Mouse (Mus musculus) forebrain, embryonic 13.5 days (tissue): ENCODE results near the gene Chrne. TPM values are rescaled to one million over a fixed set of nuclear protein-coding genes. Genes with fewer than 3 reads are reported as not detected.
"Not testable (repeated sequence)": the region's sequence is repeated elsewhere in the genome, so short reads cannot be mapped to it uniquely, and the experiment has no call there.

Experiments used
- ATAC-seq: fragments of 200-750 bp; cut with Nextera tagmentation; 2 replicates; pipeline ENCODE4 v1.8.0; 2017
- H3K27ac ChIP-seq: fragments of 300-500 bp; sonication (generic); 2 replicates; pipeline ENCODE4 v1.5.1; 2015; ENCODE audit warnings: inconsistent platforms, mild to moderate bottlenecking, moderate library complexity
- H3K27me3 ChIP-seq: fragments of 300-500 bp; sonication (generic); 2 replicates; pipeline ENCODE4 v1.6.1; 2015; ENCODE audit warnings: mild to moderate bottlenecking, inconsistent platforms
- H3K36me3 ChIP-seq: fragments of 300-500 bp; sonication (generic); 2 replicates; pipeline ENCODE4 v1.6.1; 2015; ENCODE audit warnings: mild to moderate bottlenecking, inconsistent platforms; ENCODE audit not compliant: poor library complexity, severe bottlenecking
- H3K4me1 ChIP-seq: fragments of 300-500 bp; sonication (generic); 2 replicates; pipeline ENCODE4 v1.6.1; 2015; ENCODE audit warnings: inconsistent platforms
- H3K4me2 ChIP-seq: fragments of 300-500 bp; sonication (generic); 2 replicates; pipeline ENCODE4 v1.6.1; 2015; ENCODE audit warnings: inconsistent platforms, mild to moderate bottlenecking, moderate library complexity
- H3K4me3 ChIP-seq: fragments of 300-500 bp; sonication (generic); 2 replicates; pipeline ENCODE4 v1.5.1; 2015; ENCODE audit warnings: mild to moderate bottlenecking, inconsistent platforms
- H3K9ac ChIP-seq: fragments of 300-500 bp; sonication (generic); 2 replicates; pipeline ENCODE4 v1.6.1; 2015; ENCODE audit warnings: mild to moderate bottlenecking, inconsistent platforms
- H3K9me3 ChIP-seq: fragments of 300-500 bp; sonication (generic); replicated peaks from 2 replicates; pipeline ENCODE4 v1.6.1; 2016; ENCODE audit warnings: inconsistent platforms
- WGBS: fragments of 180-500 bp; shearing (Covaris S2); methylation state at CpG from one replicate; pipeline ENCODE4 v1.1.7; 2015; 5-methylcytosine and 5-hydroxymethylcytosine counted together
- polyA plus RNA-seq: library from polyadenylated mRNA; unstranded; fragments of >200 nt; fragmentation: Nextera tagmentation; extraction: Ambion mirVana; gene quantifications from 2 replicates; pipeline ENCODE4 v1.2.1, GENCODE M21; 2015

Gene Chrne
- polyA plus RNA-seq, 1 experiment from 2014 or later = not detected

GRCm38 (mm10) chr11:70577201-70577600 is 41.8 kb downstream of the Chrne start:
- no peaks in the 10 kb centered on the region for H3K36me3 ChIP-seq
- no peaks in the 10 kb centered on the region for H3K27me3 ChIP-seq
- H3K4me3 ChIP-seq = no peak overlapping the region
- no peak overlapping the region; the same call in 1 of the 2 replicates for H3K9ac ChIP-seq
- peaks cover 52% of the 10 kb centered on the region for H3K4me1 ChIP-seq
- no peak overlapping the region for H3K4me2 ChIP-seq
- 81% methylated on average over 3 of the region's 3 CpGs for WGBS
- ATAC-seq = no peak
- no peaks in the 10 kb centered on the region for H3K9me3 ChIP-seq
- H3K27ac ChIP-seq = no peak overlapping the region

DNA sequence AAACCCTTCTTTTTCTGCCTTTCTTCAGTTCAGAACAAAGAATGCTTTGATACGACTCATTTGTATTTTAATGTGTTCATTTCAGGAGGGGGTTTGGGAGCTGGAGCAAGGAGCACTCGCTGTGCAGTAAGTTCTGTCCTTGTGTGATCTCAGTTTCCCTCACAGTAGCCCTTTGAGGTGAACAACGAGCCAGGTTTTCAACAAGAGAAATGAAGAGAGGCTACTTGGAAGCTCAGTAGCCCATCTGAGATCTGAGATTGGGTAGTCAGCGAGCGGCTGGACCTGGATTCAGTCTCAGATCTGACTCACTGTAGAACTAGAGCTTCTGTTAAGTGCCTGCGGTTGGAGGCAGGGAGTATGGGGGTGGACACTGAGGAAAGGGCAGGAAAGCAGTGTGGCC is 45.1 kb downstream of the Chrne start:
- 38% methylated on average over 6 of the region's 6 CpGs for WGBS
- ATAC-seq = no peak
- Histone ChIP-seq H3K9ac (0 out of 2 replicates have a peak overlapping the region, but pooled peaks have one; percentile 38), H3K27me3 (no peaks in the 10 kb centered on the region), H3K4me2 (no peak overlapping the region), H3K4me3 (no peak overlapping the region), H3K9me3 (no peaks in the 10 kb centered on the region), H3K4me1 (peaks cover 37% of the 10 kb centered on the region), H3K27ac (0 out of 2 replicates have a peak overlapping the region, but pooled peaks have one; percentile 32), H3K36me3 (no peaks in the 10 kb centered on the region)

- no peak overlapping the region for H3K9ac ChIP-seq
- no peak for ATAC-seq
- 72% methylated on average over 5 of the region's 5 CpGs for WGBS
These were observed 46.6 kb downstream of the Chrne start for GRCm38 (mm10) chr11:70572348-70572902.

DNA sequence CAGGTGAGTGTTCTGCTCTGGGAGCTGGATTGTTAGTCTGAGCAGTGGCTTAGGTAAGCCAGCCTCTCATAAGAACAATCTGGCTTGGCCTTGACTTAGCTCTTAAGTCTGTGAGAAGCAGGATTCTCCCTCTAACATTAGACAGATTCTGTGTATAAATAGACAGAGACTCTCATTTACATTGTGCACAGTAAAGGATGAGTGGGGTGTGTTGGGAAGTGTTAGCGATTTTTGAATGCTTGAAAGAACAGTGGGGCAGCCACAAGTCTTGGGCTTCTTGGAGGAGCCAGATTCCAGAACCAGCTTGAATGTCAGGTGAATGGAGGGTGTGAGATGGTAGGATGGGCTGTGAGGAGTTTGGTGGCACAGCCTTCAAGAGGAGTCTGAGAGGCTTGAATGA is 47.4 kb downstream of the Chrne start:
- Histone ChIP-seq H3K27ac (no peak overlapping the region), H3K27me3 (no peaks in the 10 kb centered on the region), H3K36me3 (no peaks in the 10 kb centered on the region), H3K4me2 (no peak overlapping the region), H3K4me1 (peaks cover 20% of the 10 kb centered on the region), H3K9ac (no peak overlapping the region), H3K9me3 (no peaks in the 10 kb centered on the region), H3K4me3 (no peak overlapping the region)
- WGBS = 97% methylated on average over 1 of the region's 1 CpGs
- no peak for ATAC-seq

More at GRCm38 (mm10) chr11:70572348-70572902, 46.6 kb downstream of the Chrne start:
- H3K4me1 ChIP-seq = peaks cover 23% of the 10 kb centered on the region
- H3K4me2 ChIP-seq = no peak overlapping the region
- no peaks in the 10 kb centered on the region for H3K36me3 ChIP-seq
- H3K27ac ChIP-seq = no peak overlapping the region
- no peak overlapping the region for H3K4me3 ChIP-seq
- H3K27me3 ChIP-seq = no peaks in the 10 kb centered on the region
- no peaks in the 10 kb centered on the region for H3K9me3 ChIP-seq

DNA sequence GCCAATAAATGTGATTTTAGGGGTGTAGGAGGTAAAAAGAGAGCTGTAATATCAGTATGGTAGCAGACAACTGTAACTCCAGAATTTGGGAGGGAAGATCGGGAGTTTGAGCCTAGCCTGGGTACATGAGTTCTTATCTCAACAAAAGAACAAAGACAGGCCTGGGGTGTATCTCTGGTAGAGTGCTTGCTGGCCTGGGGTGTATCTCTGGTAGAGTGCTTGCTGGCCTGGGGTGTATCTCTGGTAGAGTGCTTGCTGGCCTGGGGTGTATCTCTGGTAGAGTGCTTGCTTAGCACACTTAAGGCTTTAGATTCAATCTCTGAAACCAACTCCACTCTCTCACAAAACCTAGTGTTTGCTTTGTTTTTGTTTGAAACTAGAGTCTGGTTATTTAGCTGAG is 48.4 kb downstream of the Chrne start:
- not testable (repeated sequence) for H3K4me2 ChIP-seq, H3K36me3 ChIP-seq, H3K9ac ChIP-seq, ATAC-seq, H3K9me3 ChIP-seq, H3K27me3 ChIP-seq, H3K4me3 ChIP-seq, H3K27ac ChIP-seq
- 86% methylated on average over 1 of the region's 1 CpGs for WGBS
- peaks cover 27% of the 10 kb centered on the region for H3K4me1 ChIP-seq

DNA sequence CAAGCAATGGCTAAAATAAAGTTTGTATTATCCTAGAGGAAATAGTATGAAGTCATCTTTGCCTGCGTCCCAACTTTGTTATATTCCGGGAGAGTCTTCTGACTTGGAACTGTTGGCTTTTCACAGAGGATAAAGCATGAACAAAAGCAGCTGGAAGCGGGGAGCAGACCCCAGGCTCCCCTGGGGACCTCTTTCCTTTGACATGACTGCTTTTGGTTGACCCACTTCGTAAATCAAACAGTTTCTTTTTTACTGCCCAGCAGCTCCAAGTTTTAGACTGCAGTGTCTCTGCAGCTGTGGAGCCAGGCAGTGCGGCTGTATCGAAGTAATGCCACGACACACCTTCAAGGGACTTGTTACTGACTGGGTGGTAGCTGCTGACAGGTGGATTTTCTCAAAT is 52.4 kb downstream of the Chrne start:
- Histone ChIP-seq H3K9me3 (no peaks in the 10 kb centered on the region), H3K4me1 (peaks cover 40% of the 10 kb centered on the region), H3K27ac (no peak overlapping the region), H3K4me3 (no peak overlapping the region), H3K36me3 (no peaks in the 10 kb centered on the region), H3K27me3 (no peaks in the 10 kb centered on the region), H3K9ac (no peak overlapping the region), H3K4me2 (no peak overlapping the region)
- ATAC-seq = no peak
- WGBS = 71% methylated on average over 7 of the region's 7 CpGs

Other genes with a start within 250 kb of the Chrne start
- gene Pelp1, start 209.2 kb downstream of the Chrne start, polyA plus RNA-seq = 32.0 and 36.3 TPM in 2 replicates
- 33.0 and 33.2 TPM in 2 replicates for gene Arrb2, start 186.6 kb downstream of the Chrne start, polyA plus RNA-seq
- 36.6 and 40.8 TPM in 2 replicates for gene Med11, start 167.3 kb downstream of the Chrne start, polyA plus RNA-seq
- gene Zmynd15, start 159.8 kb downstream of the Chrne start, polyA plus RNA-seq = 0.37 and 0.58 TPM in 2 replicates
- 0.71 and 0.83 TPM in 2 replicates for gene Cxcl16, start 159.2 kb downstream of the Chrne start, polyA plus RNA-seq
- gene Tm4sf5, start 114.0 kb downstream of the Chrne start, polyA plus RNA-seq = 0.17 and 0.30 TPM in 2 replicates
- 0.57 TPM in 1 of 2 replicates, not detected in the other for gene Vmo1, start 104.6 kb downstream of the Chrne start, polyA plus RNA-seq
- not detected in 2 replicates for gene Gltpd2, start 100.0 kb downstream of the Chrne start, polyA plus RNA-seq
- gene Psmb6, start 93.8 kb downstream of the Chrne start, polyA plus RNA-seq = 912 and 933 TPM in 2 replicates
- not detected in 2 replicates for gene Gm40193, start 86.3 kb downstream of the Chrne start, polyA plus RNA-seq
- 2.9 and 4.6 TPM in 2 replicates for gene Pld2, start 79.2 kb downstream of the Chrne start, polyA plus RNA-seq
- 10.6 and 11.2 TPM in 2 replicates for gene Mink1, start 56.3 kb downstream of the Chrne start, polyA plus RNA-seq
- not detected in 2 replicates for gene 4930544D05Rik, start 3.4 kb downstream of the Chrne start, polyA plus RNA-seq
- 0.15 and 0.30 TPM in 2 replicates for gene Gp1ba, start 19.9 kb upstream of the Chrne start, polyA plus RNA-seq
- 108 and 119 TPM in 2 replicates for gene Rnf167, start 28.0 kb upstream of the Chrne start, polyA plus RNA-seq
- 156 and 165 TPM in 2 replicates for gene Slc25a11, start 28.3 kb upstream of the Chrne start, polyA plus RNA-seq
- 919 and 977 TPM in 2 replicates for gene Pfn1, start 35.4 kb upstream of the Chrne start, polyA plus RNA-seq
- 7.1 and 7.4 TPM in 2 replicates for gene Eno3, start 38.0 kb upstream of the Chrne start, polyA plus RNA-seq
- gene Spag7, start 50.2 kb upstream of the Chrne start, polyA plus RNA-seq = 173 and 177 TPM in 2 replicates
- 11.9 and 13.9 TPM in 2 replicates for gene Camta2, start 68.9 kb upstream of the Chrne start, polyA plus RNA-seq
- gene Inca1, start 80.9 kb upstream of the Chrne start, polyA plus RNA-seq = 0.87 and 0.89 TPM in 2 replicates
- gene Kif1c, start 81.3 kb upstream of the Chrne start, polyA plus RNA-seq = 1.3 and 1.5 TPM in 2 replicates
- 11.5 and 13.4 TPM in 2 replicates for gene Zfp3, start 145.0 kb upstream of the Chrne start, polyA plus RNA-seq
- not detected in 2 replicates for gene Scimp, start 193.4 kb upstream of the Chrne start, polyA plus RNA-seq
- 66.6 and 69.6 TPM in 2 replicates for gene Rabep1, start 225.6 kb upstream of the Chrne start, polyA plus RNA-seq